Mouse (Mus musculus) adrenal gland, adult 8-10 months (tissue): ENCODE measurements around the gene Angptl2. TPM values are rescaled to one million over a fixed set of nuclear protein-coding genes. Genes with fewer than 3 reads are reported as not detected.
A peak's percentile ranks its signal among the peaks of the same experiment; 100 is the strongest.

ENCODE experiments used
- DNase-seq: peaks from one replicate; pipeline ENCODE4 v3.0.0; 2022
- total RNA-seq, 4 experiments: library from RNA; stranded (reverse); gene quantifications; 2 replicates each; pipeline ENCODE4 v1.2.4; 2022

Gene Angptl2
- 10 to 100 TPM; 29.3 to 53.9 (median 37.0) TPM for total RNA-seq

DNA sequence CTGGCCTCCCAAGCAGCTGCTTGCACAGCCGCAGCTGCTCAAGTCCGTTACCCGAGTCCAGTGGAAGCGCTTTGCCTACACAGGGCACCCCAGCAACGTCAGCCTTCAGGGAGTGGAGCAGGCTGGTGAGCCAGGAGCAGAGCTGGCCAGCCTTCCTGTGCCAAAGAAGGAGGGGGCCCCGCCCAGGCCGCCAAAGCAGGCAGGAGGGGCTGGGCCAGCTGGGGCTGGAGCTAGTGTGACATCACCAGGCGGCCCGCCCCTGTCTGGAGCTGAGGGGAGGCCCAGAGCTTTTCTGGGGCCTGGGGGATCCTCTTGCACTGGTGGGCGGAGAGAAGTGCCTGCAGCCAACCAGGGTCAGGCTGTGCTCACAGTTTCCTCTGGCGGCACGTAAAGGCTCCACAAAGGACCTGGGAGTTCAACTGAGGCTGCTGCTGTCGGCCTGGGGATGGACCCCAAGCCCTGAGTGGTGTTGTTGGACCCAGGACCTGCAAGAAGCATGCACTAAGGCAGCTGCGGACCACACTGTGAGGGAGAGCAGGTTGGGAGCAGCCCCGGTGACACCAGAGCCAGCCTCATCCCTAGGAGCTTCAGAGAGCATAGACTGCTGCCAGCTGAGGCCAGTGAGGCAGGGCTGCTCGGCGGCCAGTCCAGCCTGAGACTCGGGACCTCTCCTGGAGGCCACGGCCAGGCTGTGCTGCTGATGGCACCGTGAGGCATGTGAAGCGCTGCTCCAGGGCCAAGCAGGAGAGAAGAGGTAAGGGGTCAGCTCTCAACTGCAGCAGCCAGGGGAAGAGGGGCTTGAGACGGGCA lies at the start of gene Angptl2:
Gene Angptl2, plus strand, starts transcription at position 370 of the 810 bp plus-strand sequence.
- peak; percentile 86 for DNase-seq

DNA sequence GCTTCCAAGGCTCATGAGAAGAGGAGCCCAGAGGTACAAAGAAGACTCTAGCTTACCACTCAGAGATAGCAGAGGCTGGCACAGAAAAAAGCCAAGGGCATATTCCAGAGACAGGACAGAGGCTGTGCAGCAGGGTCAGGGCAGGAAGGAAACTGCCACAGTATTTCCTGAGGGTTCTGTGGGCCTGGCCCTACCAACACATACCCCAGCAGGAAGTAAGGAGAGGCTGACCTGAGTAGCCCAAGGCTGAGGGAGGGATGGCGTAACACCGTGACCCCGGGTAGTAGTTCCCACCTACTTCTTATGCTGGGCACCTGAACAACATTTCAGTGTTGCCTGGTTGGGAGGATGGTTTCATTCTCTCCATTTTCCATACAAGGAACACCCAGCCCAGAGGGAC lies 48.8 kb upstream of the Angptl2 start:
- DNase-seq: no peak

DNA sequence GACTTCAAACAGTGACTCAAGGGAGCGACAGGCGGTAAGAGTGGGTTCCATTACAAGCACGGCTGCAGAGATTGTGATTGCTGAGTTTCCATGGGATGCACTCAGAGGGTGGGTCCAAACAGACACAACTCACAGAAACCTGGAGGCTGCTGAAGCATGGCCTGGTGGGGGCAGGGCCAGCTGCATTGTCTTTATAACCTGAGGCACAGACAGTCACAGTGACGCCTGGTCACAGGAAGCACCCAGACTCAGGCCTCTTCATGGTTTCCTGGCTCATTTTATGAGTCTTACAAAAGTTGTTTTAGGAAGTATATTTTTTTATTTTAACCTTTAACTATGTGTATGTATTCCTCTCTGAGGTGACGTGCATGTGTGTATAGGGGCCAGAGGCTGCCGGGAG lies 46.4 kb upstream of the Angptl2 start:
- DNase-seq: no peak

DNA sequence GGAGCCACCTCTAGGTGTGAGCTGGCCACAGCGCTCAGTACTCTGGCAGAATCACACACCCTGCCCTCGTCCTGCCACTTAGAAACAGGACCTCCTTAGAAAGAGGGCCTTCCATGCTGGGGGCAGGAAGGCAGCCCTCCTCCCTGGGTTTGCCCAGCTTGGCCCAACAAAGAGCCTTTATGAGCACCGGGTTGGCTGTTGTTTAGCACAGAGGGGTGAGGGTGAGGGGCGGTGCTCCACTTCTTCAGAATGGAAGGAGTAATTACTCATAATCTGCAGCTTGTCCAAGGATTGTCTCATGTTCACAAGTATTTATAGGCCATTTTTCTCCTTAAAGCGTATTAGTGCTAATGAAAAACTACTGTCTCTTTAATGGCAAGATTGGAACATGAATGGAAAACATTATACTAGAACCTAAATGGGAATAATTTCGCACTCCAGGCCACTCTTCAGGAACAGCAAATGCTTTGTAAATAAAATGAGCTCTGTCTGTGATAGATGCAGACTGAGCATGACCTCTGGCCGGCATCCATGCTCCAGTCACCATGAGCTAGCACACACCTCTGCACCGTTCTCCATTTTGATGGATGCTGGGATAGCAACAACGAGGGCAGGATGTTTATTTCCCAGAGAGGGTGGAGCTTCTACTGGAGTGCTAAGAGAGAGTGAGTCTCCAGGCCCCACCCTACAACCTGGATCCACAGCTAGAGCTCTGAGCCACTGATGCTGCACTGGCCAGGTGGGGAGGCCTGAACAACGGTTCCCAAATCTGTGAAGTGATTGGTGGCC lies 44.9 kb upstream of the Angptl2 start:
- no peak for DNase-seq

DNA sequence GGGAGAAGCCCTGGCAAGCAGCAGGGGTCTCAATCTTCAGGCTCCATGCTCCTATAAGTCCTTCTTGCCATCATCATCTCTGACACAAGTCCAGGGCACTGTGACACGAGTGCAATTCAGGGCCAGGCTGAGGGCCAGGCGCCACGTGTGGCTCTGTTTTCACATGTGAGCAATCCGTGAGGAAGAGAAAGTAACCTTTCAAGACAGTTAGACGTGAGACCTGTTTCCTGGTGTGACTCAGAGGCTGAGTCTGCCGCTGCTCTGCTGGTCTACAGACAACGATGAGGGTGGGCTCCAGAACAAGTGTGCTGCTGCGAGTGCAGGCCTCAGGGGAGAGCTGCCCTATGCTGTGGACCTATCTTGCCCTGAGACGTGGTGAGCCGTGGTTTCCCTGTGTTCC lies 42.7 kb upstream of the Angptl2 start:
- DNase-seq: no peak

DNA sequence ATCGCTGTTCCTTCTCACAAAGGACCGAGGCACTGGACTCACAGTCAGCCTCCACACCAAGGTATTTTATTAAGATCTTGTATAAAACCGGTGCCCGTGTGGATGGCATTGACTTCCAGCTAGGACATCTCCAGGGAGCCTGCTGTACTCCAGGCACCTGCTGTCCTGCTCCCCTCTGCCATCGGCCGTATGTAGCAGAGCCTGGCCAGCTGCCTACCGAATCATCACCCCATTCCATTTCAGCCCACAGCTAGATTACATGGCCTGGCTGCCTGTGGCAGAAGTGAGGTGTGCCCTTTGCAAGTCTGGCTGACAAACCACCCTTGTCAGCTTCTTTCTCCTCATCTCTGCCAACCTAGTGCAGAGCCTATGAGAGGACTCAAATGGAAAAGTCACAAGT lies 42.2 kb upstream of the Angptl2 start:
- DNase-seq: no peak

DNA sequence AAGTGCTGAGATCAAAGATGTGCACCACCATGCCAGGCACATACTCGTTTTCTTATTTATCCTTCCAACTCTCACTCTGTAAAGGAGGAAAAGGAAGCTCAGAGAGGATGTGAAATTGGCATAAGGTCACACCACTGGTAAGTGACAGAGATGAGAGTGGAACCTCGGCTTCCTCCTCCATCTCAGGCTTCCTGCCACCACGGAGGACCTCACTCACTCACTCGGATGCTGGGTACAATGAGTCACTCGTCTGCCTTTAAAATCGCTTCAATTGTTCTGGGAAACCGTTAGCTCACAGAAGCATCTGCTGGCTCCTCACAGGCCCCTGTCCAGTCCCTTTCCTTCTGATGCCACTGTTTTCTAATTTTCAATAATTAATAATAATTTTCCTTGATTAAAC lies 39.4 kb upstream of the Angptl2 start:
- no peak for DNase-seq

DNA sequence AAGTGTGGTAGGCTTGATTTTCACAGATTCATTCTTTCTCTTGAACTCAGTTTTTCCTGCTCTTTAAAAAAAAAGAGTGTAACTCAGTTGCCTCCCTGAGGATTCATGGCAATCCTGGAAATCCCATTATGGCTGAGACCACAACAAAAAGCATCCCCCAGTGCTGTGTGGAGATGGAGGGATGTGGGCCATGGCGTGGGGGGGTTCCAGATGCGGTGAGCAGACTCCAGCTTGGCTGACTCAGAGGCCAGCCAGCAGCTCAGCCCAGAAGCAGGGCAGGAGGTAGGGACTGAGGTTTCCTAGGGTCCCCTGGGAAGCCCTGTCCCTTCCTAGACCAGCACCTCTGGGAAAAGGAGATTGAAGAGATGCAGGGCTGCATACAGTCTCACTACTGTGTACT lies 38.9 kb upstream of the Angptl2 start:
- no peak for DNase-seq

DNA sequence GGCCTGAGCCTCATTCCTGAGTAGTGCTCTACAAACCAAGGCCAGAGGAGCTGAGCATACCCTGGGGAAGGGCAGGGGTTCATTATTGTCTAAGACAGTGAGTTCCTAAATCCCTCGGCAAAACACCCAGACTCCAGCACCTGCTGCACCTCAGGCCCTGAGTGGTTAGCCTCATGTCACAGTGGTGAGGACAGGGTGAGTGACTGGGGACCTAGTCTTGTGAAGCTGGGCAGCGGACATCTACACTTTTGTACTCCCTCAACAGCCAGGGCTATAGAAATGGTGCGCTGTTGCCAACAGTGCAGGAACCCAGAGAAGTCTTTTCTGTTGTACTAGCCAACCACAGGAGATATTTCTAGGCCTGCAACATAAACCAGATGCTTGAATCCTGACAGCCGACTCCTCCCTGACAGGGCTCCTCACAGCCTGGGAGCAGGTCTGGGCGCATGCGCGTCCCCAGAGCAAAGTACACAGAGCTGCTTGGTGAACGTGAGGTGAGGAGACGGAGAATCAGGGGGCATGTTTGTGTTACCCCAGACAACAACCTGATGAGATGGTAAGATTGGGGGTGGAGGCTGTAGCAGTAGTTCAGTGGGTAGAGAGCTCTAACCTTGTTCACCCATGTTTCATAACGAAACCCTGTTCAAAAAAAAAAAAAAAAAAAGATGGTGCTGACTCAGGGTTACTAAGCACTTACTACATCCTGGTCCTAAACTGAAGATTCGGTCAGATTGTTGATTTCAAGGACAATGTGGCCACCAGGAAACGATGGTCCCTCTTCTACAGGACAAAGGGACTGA lies 38.2 kb upstream of the Angptl2 start:
- no peak for DNase-seq

DNA sequence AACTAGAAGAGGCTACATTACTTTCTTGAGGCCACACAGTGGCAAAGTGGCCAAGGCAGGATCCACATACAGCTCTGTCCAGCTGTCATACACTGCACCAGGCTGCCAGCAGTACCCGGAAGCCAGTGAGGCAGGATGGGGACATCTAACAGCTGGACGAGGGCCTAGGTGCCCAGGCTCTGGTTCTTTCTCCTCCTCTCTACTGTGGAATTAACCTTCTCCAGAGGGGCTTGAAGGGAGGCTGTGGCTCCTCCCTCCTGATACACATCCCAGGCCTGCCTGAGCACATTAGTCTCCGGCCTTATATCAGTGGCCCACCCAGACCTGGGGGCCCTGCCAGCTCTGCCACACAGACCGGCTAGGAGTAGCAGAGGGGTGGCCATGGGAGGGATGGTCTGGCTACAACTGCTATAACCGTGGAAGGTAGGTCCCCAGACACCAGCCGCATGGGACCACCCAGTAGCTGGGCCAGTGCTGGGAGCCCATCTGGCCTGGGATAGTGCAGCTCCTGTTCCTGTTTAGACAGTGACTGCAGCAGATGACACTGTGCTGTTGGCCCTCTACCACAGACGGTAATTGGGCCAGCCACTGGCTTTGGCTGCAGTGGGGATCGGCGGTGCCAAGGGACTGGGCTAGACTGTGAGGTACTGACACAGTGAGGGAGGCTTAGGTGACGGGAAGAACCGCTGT lies 37.5 kb upstream of the Angptl2 start:
- no peak for DNase-seq

DNA sequence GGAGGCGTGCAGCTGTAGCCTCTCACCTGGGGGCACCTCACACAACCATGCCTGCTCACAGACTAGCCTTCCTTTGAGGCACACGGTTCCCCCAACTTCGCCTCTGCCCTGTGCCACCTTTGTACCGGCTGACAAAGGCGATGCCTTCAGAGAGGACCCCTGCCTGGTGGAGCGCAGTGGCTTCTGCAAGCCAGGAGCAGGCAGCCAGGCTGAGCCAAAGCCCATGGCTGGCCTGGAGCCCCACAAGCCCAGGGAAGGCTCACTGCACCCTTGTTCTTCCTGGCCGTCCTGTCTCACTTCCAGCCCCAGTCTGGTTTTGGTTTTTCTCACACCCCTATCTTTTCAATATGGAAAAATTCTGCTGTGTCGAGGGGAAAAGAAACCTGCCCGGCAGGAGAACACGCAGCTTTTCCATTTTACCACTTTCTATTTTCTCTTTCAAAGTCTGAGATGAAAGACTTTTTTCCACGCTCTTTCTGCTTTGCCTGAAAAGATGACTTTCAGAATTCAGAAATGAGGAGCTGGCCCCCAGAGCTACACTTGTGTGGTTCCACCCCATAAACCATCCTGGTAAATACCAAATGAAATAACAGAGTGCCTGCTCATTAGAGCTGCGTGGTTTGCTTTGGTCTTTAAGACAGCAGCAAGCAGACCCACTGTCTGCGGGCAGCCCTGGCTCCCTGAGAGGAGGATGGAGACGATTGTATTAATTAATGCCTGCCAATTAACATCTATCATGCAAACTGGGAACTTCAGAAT lies 36.5 kb upstream of the Angptl2 start:
- no peak for DNase-seq

DNA sequence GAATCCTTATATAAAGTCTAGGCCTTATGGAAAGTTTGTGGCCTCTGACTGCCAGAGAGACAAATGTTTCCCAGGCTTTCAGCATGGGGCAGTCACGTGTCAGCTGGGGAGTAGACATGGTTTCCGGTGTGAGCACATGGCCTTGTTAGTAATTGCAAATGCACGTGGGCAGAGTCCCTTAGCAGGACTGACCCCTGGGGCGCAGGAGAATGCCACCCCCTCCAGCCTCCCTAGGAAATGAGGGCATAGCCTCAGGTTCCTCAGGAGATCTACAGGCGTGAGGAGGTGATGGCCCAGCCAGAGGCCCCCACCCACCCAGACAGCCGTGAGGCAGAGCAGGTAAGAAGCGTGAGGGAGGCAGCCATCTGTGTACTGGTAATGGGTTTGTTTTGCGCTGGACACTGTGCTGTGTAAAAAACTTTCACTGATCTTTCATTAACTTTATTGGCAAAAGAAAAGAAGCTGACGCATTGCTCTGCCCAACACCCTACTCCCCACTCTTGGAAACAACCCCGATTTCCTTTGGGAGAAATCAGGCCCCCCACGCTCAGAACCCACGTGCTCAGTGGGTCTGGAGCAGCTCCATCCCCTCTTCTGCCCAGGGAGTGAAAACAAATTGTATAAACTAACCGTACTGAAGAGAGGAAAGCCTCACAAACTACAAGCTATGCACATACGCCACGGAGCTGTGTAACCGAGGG lies 35.8 kb upstream of the Angptl2 start:
- DNase-seq: peak; percentile 48

DNA sequence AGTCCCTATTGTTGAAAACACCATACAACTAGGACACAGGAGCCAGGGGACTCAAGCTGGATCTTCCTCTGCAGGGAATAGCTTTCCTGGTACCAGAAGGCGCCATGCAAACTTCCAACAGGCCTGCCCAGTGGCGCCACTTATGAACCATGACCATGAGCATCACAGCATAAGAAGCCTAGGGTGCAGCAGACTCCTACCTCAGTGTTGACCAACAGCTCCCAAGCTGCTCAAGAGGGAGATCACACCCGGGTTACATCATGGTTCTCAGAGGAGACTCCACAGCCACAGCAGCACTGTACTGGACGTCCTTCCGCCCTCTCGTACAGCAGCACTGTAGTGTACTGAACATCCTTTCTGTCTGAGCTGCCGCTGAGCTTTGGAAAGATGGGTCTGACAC lies 32.5 kb upstream of the Angptl2 start:
- DNase-seq: no peak

DNA sequence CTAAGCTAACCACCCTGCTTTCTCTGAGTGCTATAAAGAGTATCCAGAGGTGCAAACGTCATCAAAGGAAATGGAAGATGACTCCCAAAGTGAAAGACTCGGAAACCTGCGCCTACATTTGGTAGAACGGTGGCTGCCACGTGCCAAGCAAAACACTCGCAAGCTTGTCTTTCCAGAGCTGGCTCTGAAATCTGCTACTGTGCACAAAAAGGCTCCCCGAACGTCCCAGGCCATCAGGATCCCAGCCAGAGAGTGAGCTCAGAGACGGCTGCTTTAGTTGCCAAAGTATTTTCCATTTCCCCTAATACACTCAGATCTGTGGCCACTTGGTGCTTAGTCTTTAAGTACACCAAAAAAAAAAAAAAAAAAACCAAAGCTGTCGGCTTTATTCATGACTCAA lies 31.2 kb upstream of the Angptl2 start:
- DNase-seq: no peak

DNA sequence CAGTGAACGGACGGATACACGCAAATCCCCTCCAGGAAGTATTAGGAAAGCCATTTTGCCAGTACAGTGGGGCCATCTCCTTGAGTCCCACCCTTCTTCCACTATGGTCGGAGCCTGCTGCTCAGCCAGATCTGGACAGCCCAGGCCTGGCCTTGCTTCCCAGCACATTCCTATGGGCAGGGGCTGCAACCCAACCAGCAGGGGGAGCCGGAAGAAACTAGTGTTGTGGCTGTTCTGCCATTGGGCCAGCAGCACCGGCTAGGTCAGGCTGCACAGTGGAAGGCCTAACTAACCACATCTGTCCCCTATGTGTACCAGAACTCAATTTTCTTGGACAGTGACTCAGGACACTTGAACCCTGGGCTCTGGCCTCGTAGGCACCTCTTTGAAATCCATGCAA lies 30.6 kb upstream of the Angptl2 start:
- DNase-seq: no peak

DNA sequence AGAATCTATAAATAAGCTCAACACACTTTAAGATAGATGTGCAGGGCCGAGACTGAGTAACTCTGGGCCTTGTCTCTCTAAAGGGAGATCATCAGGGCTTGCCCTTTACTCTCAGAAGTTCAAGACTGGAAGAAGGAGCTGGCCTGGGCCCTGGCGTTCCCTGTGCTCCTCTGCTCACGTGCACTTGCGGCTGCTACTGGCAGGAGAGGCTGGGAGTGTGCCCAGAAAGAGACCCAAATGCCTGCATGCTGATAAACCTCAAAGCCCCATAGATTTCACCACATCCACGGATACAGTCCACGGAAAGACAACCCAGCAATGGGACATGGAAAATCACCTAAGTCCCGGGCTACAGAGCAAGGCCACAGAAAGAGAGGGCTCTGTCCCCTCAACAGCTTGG lies 29.4 kb upstream of the Angptl2 start:
- DNase-seq: no peak

DNA sequence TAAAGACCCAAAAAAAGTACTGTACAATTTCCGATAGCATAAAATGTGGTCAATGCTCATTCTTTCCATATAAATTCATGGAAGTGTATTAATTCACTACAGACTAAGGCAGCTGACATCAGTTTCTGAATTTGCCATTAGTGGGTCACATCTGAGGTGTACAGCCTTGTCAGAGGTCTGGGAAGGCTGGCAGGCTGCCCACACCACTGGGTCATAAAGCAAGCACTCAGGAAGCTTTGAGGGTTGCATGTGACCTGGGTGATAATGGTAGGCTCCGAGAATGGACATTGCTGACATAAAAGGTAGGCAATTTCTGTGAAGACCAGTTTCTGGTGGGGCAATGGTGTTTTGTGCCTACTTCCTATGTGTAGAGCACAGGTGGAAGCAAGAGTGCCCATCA lies 28.0 kb upstream of the Angptl2 start:
- no peak for DNase-seq

DNA sequence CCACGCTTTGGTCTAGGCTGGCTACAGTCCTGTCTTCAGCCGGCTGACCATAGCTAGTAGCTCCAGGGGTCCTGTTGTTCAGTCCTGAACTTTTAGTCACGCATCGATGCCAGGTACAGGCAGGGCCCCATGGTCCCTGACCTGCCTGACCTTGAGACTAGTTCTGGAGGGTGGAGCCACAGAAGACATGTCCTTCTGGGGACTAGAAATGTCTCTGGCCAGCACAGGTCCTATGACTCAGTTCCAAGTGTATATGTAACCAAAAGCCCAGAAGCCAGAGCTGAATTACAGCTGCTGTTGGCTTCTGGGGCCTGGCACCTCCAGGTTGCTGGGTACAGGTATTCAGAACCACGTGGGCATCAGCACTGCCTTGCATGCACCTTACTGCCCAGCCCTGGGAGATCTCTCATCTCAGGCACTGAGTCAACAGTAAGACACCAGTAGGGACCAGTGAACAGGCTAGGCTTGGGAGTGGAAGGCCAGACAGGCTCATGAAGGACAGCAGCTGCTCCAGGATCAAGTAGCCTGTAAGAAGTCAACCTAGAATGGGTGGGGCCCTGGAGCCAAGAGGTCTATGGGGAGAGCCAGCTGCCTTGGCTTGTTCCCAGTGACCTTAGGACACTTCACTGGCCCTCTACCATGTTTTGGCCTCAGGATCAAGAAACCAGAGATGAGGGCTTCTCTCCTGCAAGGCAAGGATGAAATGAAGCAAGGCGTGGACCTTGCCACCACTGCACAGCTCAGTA lies 26.8 kb upstream of the Angptl2 start:
- DNase-seq: no peak

DNA sequence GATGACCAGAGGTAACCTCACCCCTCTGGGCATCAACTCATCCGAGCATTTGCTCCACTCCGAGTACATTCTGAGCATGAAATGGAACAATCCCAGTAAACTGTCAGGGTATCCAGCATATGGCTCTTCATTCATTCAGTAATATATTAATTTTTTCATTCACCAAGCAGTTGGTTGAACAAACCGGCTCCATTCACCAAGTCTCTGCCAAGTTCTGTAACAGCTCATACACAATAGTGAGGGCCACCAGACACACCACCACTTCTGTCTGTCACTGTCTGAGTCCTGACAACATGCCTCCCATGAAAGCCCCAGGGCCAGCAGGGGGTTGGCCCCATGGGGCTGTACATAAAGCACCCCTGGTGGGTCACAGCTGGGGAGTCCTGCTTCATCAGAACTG lies 25.9 kb upstream of the Angptl2 start:
- no peak for DNase-seq

DNA sequence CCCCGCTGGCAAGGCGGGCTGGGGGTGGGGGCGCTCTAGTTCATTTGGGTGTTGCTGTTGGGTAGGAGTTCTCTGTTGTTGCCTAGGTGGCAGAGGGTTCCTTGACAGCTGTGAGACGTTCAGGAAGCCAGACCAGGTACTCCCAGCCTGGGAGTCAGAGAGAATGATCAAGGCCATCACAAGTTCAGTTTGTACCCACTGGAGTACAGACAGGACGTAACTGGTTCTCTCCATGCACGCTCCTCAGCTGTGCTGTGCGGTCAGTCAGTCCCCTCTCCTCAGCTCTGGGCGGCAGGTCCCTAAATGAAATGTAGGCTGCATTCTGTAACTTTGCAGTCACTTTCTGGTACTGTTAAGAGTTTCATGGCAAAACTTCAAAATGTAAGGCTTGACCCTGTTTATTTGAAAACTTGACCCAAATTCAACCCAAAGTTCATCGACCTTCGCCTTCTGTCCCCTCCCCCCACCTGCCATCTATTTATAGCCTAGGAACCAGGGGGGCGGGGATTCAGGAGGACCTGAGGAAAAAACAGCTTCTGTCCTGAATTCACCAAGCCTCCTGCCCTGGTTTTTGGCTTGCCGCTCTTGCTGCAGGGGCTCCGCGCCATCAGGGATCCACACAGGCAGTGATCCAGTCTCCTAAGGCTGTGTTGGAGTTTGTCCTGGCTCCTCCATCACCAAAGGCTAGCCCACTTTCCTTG lies 15.4 kb upstream of the Angptl2 start:
- no peak for DNase-seq
